Mouse (Mus musculus): ENCODE data around the gene Gm20388. TPM values are rescaled to one million over a fixed set of nuclear protein-coding genes. Genes with fewer than 3 reads are reported as not detected.

The Gm20388 gene
- polyA plus RNA-seq, 1 experiment from 2014 or later: not detected

GRCm38 (mm10) chr8:122038076-122038475 lies 2127.4 kb downstream of the Gm20388 start:
- no peak overlapping the region for H3K4me3 ChIP-seq (ENCODE audit: control insufficient read depth in 1 of 2, insufficient read depth in 1 of 2, low read depth in 1 of 2, low read length in 2 of 2)
- 0 out of 2 replicates have a peak, but pooled peaks cover 4% of the 10 kb centered on the region for H3K27me3 ChIP-seq (ENCODE audit: control insufficient read depth, insufficient read depth, low read length)
- peaks cover 32 to 43% of the 10 kb centered on the region in 2 experiments for H3K4me1 ChIP-seq (ENCODE audit: control insufficient read depth in 2 of 2, insufficient read depth in 2 of 2, low read length in 2 of 2)
- 91% methylated on average over 6 of the region's 6 CpGs for WGBS
- ATAC-seq (ENCODE audit: insufficient number of reproducible peaks, insufficient read depth, low FRiP score, low read depth): no peak
- no peak overlapping the region for H3K9ac ChIP-seq (ENCODE audit: low read length)
- H3K36me3 ChIP-seq (ENCODE audit: control insufficient read depth, insufficient read depth, low read length): no peaks in the 10 kb centered on the region
- no peak overlapping the region for H3K4me2 ChIP-seq (ENCODE audit: low read length)
- no peak overlapping the region for H3K27ac ChIP-seq (replicated peaks in 1 of 2; ENCODE audit: control insufficient read depth in 1 of 2, insufficient read depth in 1 of 2, low read depth in 2 of 2, low read length in 2 of 2)
- H3K9me3 ChIP-seq (ENCODE audit: control insufficient read depth, low read length): no peaks in the 10 kb centered on the region

GRCm38 (mm10) chr8:122039452-122039851 lies 2128.8 kb downstream of the Gm20388 start:
- 71% methylated on average over 4 of the region's 4 CpGs for WGBS
- ATAC-seq (ENCODE audit: insufficient number of reproducible peaks, insufficient read depth, low FRiP score, low read depth): no peak
- Histone ChIP-seq H3K27me3 (ENCODE audit: control insufficient read depth, insufficient read depth, low read length) (peaks cover 4% of the 10 kb centered on the region; the same call in 1 of the 2 replicates), H3K9me3 (ENCODE audit: control insufficient read depth, low read length) (no peaks in the 10 kb centered on the region), H3K27ac (replicated peaks in 1 of 2; ENCODE audit: control insufficient read depth in 1 of 2, insufficient read depth in 1 of 2, low read depth in 2 of 2, low read length in 2 of 2) (no peak overlapping the region), H3K4me1 (ENCODE audit: control insufficient read depth in 2 of 2, insufficient read depth in 2 of 2, low read length in 2 of 2) (peaks cover 38 to 49% of the 10 kb centered on the region in 2 experiments), H3K9ac (ENCODE audit: low read length) (no peak overlapping the region), H3K4me2 (ENCODE audit: low read length) (no peak overlapping the region), H3K4me3 (ENCODE audit: control insufficient read depth in 1 of 2, insufficient read depth in 1 of 2, low read depth in 1 of 2, low read length in 2 of 2) (no peak overlapping the region), H3K36me3 (ENCODE audit: control insufficient read depth, insufficient read depth, low read length) (no peaks in the 10 kb centered on the region)

GRCm38 (mm10) chr8:122047206-122047870 lies 2136.7 kb downstream of the Gm20388 start:
- Histone ChIP-seq H3K4me1 (ENCODE audit: control insufficient read depth in 2 of 2, insufficient read depth in 2 of 2, low read length in 2 of 2) (peaks cover 13 to 20% of the 10 kb centered on the region in 2 experiments), H3K9me3 (ENCODE audit: control insufficient read depth, low read length) (no peaks in the 10 kb centered on the region), H3K4me3 (ENCODE audit: control insufficient read depth in 1 of 2, insufficient read depth in 1 of 2, low read depth in 1 of 2, low read length in 2 of 2) (no peak overlapping the region), H3K4me2 (ENCODE audit: low read length) (no peak overlapping the region), H3K36me3 (ENCODE audit: control insufficient read depth, insufficient read depth, low read length) (no peaks in the 10 kb centered on the region), H3K9ac (ENCODE audit: low read length) (no peak overlapping the region), H3K27me3 (ENCODE audit: control insufficient read depth, insufficient read depth, low read length) (peaks cover 4% of the 10 kb centered on the region; the same call in 1 of the 2 replicates), H3K27ac (replicated peaks in 1 of 2; ENCODE audit: control insufficient read depth in 1 of 2, insufficient read depth in 1 of 2, low read depth in 2 of 2, low read length in 2 of 2) (no peak overlapping the region)
- no peak for ATAC-seq (ENCODE audit: insufficient number of reproducible peaks, insufficient read depth, low FRiP score, low read depth)
- 64% methylated on average over 15 of the region's 15 CpGs for WGBS

- no peak overlapping the region for H3K9ac ChIP-seq (ENCODE audit: low read length)
- H3K36me3 ChIP-seq (ENCODE audit: control insufficient read depth, insufficient read depth, low read length): no peaks in the 10 kb centered on the region
- H3K4me1 ChIP-seq (ENCODE audit: control insufficient read depth in 2 of 2, insufficient read depth in 2 of 2, low read length in 2 of 2): peaks cover 0 to 7% of the 10 kb centered on the region in 2 experiments; a peak in 1 of 4 replicates
- H3K4me2 ChIP-seq (ENCODE audit: low read length): no peak overlapping the region
- H3K9me3 ChIP-seq (ENCODE audit: control insufficient read depth, low read length): no peaks in the 10 kb centered on the region
- 83% methylated on average over 4 of the region's 4 CpGs for WGBS
- no peak for ATAC-seq (ENCODE audit: insufficient number of reproducible peaks, insufficient read depth, low FRiP score, low read depth)
- no peak overlapping the region for H3K4me3 ChIP-seq (ENCODE audit: control insufficient read depth in 1 of 2, insufficient read depth in 1 of 2, low read depth in 1 of 2, low read length in 2 of 2)
- no peak overlapping the region for H3K27ac ChIP-seq (replicated peaks in 1 of 2; ENCODE audit: control insufficient read depth in 1 of 2, insufficient read depth in 1 of 2, low read depth in 2 of 2, low read length in 2 of 2)
- no peaks in the 10 kb centered on the region for H3K27me3 ChIP-seq (ENCODE audit: control insufficient read depth, insufficient read depth, low read length)
These were observed 2138.6 kb downstream of the Gm20388 start for GRCm38 (mm10) chr8:122049266-122049665.

GRCm38 (mm10) chr8:122049923-122050322 lies 2139.3 kb downstream of the Gm20388 start:
- Histone ChIP-seq H3K4me3 (ENCODE audit: control insufficient read depth in 1 of 2, insufficient read depth in 1 of 2, low read depth in 1 of 2, low read length in 2 of 2) (no peak overlapping the region), H3K27ac (replicated peaks in 1 of 2; ENCODE audit: control insufficient read depth in 1 of 2, insufficient read depth in 1 of 2, low read depth in 2 of 2, low read length in 2 of 2) (no peak overlapping the region), H3K27me3 (ENCODE audit: control insufficient read depth, insufficient read depth, low read length) (no peaks in the 10 kb centered on the region), H3K9me3 (ENCODE audit: control insufficient read depth, low read length) (no peaks in the 10 kb centered on the region), H3K4me1 (ENCODE audit: control insufficient read depth in 2 of 2, insufficient read depth in 2 of 2, low read length in 2 of 2) (peaks cover 0 to 7% of the 10 kb centered on the region in 2 experiments; a peak in 1 of 4 replicates), H3K36me3 (ENCODE audit: control insufficient read depth, insufficient read depth, low read length) (no peaks in the 10 kb centered on the region), H3K9ac (ENCODE audit: low read length) (no peak overlapping the region), H3K4me2 (ENCODE audit: low read length) (no peak overlapping the region)
- 86% methylated on average over 2 of the region's 2 CpGs for WGBS
- ATAC-seq (ENCODE audit: insufficient number of reproducible peaks, insufficient read depth, low FRiP score, low read depth): no peak

GRCm38 (mm10) chr8:122050620-122051019 lies 2140.0 kb downstream of the Gm20388 start:
- ATAC-seq (ENCODE audit: insufficient number of reproducible peaks, insufficient read depth, low FRiP score, low read depth): no peak
- Histone ChIP-seq H3K4me2 (ENCODE audit: low read length) (no peak overlapping the region), H3K27ac (replicated peaks in 1 of 2; ENCODE audit: control insufficient read depth in 1 of 2, insufficient read depth in 1 of 2, low read depth in 2 of 2, low read length in 2 of 2) (no peak overlapping the region), H3K4me3 (ENCODE audit: control insufficient read depth in 1 of 2, insufficient read depth in 1 of 2, low read depth in 1 of 2, low read length in 2 of 2) (no peak overlapping the region), H3K36me3 (ENCODE audit: control insufficient read depth, insufficient read depth, low read length) (no peaks in the 10 kb centered on the region), H3K9ac (ENCODE audit: low read length) (no peak overlapping the region), H3K4me1 (ENCODE audit: control insufficient read depth in 2 of 2, insufficient read depth in 2 of 2, low read length in 2 of 2) (peaks cover 3 to 6% of the 10 kb centered on the region in 2 experiments; a peak in 2 of 4 replicates), H3K9me3 (ENCODE audit: control insufficient read depth, low read length) (no peaks in the 10 kb centered on the region), H3K27me3 (ENCODE audit: control insufficient read depth, insufficient read depth, low read length) (no peaks in the 10 kb centered on the region)
- WGBS: 89% methylated on average over 9 of the region's 9 CpGs

- Histone ChIP-seq H3K36me3 (ENCODE audit: control insufficient read depth, insufficient read depth, low read length) (no peaks in the 10 kb centered on the region), H3K4me2 (ENCODE audit: low read length) (no peak overlapping the region), H3K27ac (replicated peaks in 1 of 2; ENCODE audit: control insufficient read depth in 1 of 2, insufficient read depth in 1 of 2, low read depth in 2 of 2, low read length in 2 of 2) (0 out of 4 replicates have a peak overlapping the region, but pooled peaks of 1 of the 2 experiments have one; percentile 6), H3K9ac (ENCODE audit: low read length) (no peak overlapping the region), H3K4me3 (ENCODE audit: control insufficient read depth in 1 of 2, insufficient read depth in 1 of 2, low read depth in 1 of 2, low read length in 2 of 2) (no peak overlapping the region), H3K4me1 (ENCODE audit: control insufficient read depth in 2 of 2, insufficient read depth in 2 of 2, low read length in 2 of 2) (peaks cover 18 to 26% of the 10 kb centered on the region in 2 experiments), H3K9me3 (ENCODE audit: control insufficient read depth, low read length) (no peaks in the 10 kb centered on the region), H3K27me3 (ENCODE audit: control insufficient read depth, insufficient read depth, low read length) (no peaks in the 10 kb centered on the region)
- ATAC-seq (ENCODE audit: insufficient number of reproducible peaks, insufficient read depth, low FRiP score, low read depth): no peak
- WGBS: 73% methylated on average over 10 of the region's 10 CpGs
These were observed 2144.7 kb downstream of the Gm20388 start for GRCm38 (mm10) chr8:122055321-122055720.

Data from heart, embryonic 14.5 days (tissue).